Mouse (Mus musculus) hindbrain, postnatal 0 days (tissue): ENCODE measurements around the gene Acaa1a. TPM values are rescaled to one million over a fixed set of nuclear protein-coding genes. Genes with fewer than 3 reads are reported as not detected.

Experiments
- ATAC-seq: fragments of 200-750 bp; cut with Nextera tagmentation; 2 replicates; pipeline ENCODE4 v1.8.0; 2017; ENCODE audit warnings: mild to moderate bottlenecking, moderate TSS enrichment, moderate library complexity
- DNase-seq: peaks from one replicate; pipeline ENCODE4 v3.0.0-alpha.2; 2015; ENCODE audit warnings: low spot score
- H3K27ac ChIP-seq: fragments of 300-500 bp; sonication (generic); 2 replicates; pipeline ENCODE4 v1.5.1; 2014; ENCODE audit warnings: mild to moderate bottlenecking
- H3K27me3 ChIP-seq: fragments of 300-500 bp; sonication (generic); 2 replicates; pipeline ENCODE4 v1.6.1; 2014; ENCODE audit warnings: low read length, mixed read lengths; ENCODE audit not compliant: insufficient read depth
- H3K36me3 ChIP-seq: fragments of 300-500 bp; sonication (generic); 2 replicates; pipeline ENCODE4 v1.6.1; 2014; ENCODE audit warnings: low read length, mixed read lengths; ENCODE audit not compliant: insufficient read depth
- H3K4me1 ChIP-seq: fragments of 300-500 bp; sonication (generic); 2 replicates; pipeline ENCODE4 v1.6.1; 2014; ENCODE audit warnings: antibody characterized with exemption, low read length, mixed read lengths; ENCODE audit not compliant: insufficient read depth
- H3K4me2 ChIP-seq: fragments of 300-500 bp; sonication (generic); 2 replicates; pipeline ENCODE4 v1.6.1; 2014; ENCODE audit warnings: low read depth, mild to moderate bottlenecking, low read length, moderate library complexity, mixed read lengths
- H3K4me3 ChIP-seq: fragments of 300-500 bp; sonication (generic); 2 replicates; pipeline ENCODE4 v1.5.1; 2014; ENCODE audit warnings: low read length
- H3K9ac ChIP-seq: fragments of 300-500 bp; sonication (generic); replicated peaks from 2 replicates; pipeline ENCODE4 v1.6.1; 2014; ENCODE audit warnings: mild to moderate bottlenecking, low read length, moderate library complexity, mixed read lengths
- H3K9me3 ChIP-seq: fragments of 300-500 bp; sonication (generic); 2 replicates; pipeline ENCODE4 v1.6.1; 2016; ENCODE audit warnings: low read length, mixed read lengths
- CTCF ChIP-seq: IDR thresholded peaks from 2 replicates; pipeline ENCODE4 v1.5.1; 2016; ENCODE audit warnings: antibody characterized with exemption, control low read depth, low read depth
- WGBS: fragments of 180-500 bp; shearing (Covaris S2); extraction: QIAGEN DNeasy Blood & Tissue Kit; methylation state at CpG from one replicate; pipeline ENCODE4 v1.1.7; 2014; 5-methylcytosine and 5-hydroxymethylcytosine counted together
- polyA plus RNA-seq: library from polyadenylated mRNA; unstranded; fragments of >200 nt; fragmentation: Nextera tagmentation; extraction: Ambion mirVana; gene quantifications from 2 replicates; pipeline ENCODE4 v1.2.1, GENCODE M21; 2015
- total RNA-seq: library from RNA; depleted of rRNA; stranded (reverse); fragments of >200 nt; gene quantifications from 2 replicates; pipeline ENCODE4 v1.2.3, GENCODE M21; 2014

Gene Acaa1a
- total and polyA plus RNA-seq, 2 experiments from 2014 or later: 91.1 to 180 TPM

DNA sequence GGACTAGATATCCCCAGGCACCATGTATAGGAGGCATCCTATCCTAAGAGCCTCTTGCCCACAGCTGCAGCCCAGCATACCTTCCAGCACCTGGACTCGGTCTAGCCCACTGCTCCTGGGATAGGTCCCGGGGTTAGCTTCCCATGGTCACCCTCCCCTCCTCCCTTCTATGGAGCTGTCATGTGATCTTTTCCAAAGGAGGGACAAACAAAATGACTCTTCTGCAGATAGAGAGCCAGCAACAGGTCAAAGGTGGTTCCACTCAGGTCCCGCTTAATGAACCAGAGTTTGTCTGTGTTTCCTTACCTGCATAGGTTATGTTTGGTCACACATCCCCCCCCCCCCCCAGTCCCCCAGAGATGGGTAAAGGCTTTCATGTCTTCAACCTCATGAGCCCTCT lies 11.1 kb downstream of the Acaa1a start:
- Histone ChIP-seq H3K36me3 (peaks cover 21% of the 10 kb centered on the region), H3K9ac (no peak overlapping the region), H3K27me3 (no peaks in the 10 kb centered on the region), H3K27ac (no peak overlapping the region), H3K4me2 (no peak overlapping the region), H3K4me3 (no peak overlapping the region), H3K4me1 (no peaks in the 10 kb centered on the region), H3K9me3 (no peaks in the 10 kb centered on the region)
- no peak for TF ChIP-seq CTCF
- 80% methylated on average over 3 of the region's 3 CpGs for WGBS
- DNase-seq (no peak), ATAC-seq (no peak)

DNA sequence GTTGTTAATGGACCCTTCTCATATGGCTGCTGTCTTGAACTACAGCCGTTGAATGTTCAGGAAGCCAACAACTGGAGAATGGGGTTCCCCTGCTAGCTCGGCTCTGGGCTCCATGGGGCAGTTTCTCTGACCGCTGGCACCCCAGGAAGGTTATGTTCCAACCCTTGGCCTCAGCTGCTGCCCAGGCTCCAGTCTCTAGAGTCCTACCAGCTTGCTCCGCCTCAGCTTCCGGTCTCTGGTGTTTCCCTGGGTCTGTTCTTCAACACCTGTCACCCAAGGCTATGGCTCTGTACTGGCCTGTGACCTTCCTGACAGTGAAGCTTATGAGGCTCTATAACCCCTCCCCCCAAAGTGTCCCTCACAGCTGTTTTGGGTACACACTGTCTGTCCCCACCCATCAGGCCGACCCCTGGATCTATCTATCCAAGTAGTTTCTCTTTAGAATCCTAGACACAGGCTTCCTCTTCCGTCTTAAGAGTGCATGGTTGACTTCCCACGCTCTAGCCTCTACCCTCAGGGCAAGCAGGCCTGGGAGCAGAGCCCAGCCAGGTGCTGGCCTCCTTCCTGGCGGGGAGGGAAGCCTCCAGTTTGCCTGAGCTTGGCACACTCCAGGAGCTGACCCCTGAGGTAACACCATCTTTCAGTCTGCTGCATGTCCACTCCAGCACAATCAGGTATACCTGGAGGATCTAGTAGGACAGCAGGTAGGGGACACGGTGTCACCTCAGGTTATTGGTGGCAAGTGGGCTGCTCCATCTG lies 11.7 kb downstream of the Acaa1a start:
- H3K27me3 ChIP-seq: no peaks in the 10 kb centered on the region
- no peak for TF ChIP-seq CTCF
- H3K9ac ChIP-seq: no peak overlapping the region
- H3K9me3 ChIP-seq: no peaks in the 10 kb centered on the region
- H3K4me2 ChIP-seq: no peak overlapping the region
- ATAC-seq: no peak
- WGBS: 90% methylated on average over 10 of the region's 10 CpGs
- no peak overlapping the region for H3K4me3 ChIP-seq
- no peak overlapping the region for H3K27ac ChIP-seq
- H3K4me1 ChIP-seq: no peaks in the 10 kb centered on the region
- H3K36me3 ChIP-seq: peaks cover 15% of the 10 kb centered on the region
- no peak for DNase-seq

DNA sequence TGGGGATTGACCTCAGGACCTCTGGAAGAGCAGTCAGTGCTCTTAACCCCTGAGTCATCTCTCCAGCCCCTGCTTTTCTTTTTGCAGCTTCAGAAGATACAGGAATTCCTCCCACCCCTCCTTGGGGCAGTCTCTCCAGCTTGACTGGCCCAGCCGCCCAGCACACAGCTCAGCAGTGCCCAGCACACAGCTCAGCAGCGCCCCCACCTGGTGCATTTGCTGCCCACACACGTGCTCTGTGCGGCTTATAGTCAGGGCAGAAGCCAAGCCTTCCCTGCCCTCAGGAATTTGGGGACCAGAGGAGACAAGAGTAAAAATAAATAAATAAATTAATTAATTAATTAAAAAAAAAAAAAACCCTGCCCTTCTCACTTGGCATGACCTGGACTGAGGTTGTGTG lies 12.6 kb downstream of the Acaa1a start:
- peak; percentile 80 for TF ChIP-seq CTCF
- ATAC-seq (peak; percentile 85), DNase-seq (peak; percentile 81)
- WGBS: 24% methylated on average over 4 of the region's 4 CpGs
- Histone ChIP-seq H3K9ac (no peak overlapping the region), H3K36me3 (peaks cover 14% of the 10 kb centered on the region), H3K4me1 (no peaks in the 10 kb centered on the region), H3K4me3 (no peak overlapping the region), H3K27me3 (no peaks in the 10 kb centered on the region), H3K27ac (no peak overlapping the region), H3K9me3 (no peaks in the 10 kb centered on the region), H3K4me2 (no peak overlapping the region)

DNA sequence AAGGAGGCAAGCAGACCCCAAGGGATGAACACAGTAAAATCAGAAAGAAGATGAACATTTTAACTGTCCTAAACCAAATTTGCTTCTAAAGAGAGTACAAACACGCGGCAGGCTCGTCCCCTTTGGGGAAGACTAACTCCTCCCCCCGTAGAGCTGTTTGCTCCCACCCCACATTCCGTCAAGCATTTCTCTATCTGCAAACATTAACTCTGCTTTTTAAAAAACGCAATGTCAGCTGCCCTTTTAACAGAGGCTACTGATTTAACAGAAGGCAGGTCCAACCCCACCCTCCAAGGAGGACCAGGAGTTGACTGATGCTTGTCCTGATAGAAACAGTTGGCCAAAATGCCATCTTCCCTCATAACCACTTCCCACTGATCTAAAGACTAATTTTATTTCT lies 14.4 kb downstream of the Acaa1a start:
- H3K9me3 ChIP-seq: no peaks in the 10 kb centered on the region
- no peak overlapping the region for H3K27ac ChIP-seq
- WGBS: 76% methylated on average over 6 of the region's 6 CpGs
- peaks cover 6% of the 10 kb centered on the region; the same call in 1 of the 2 replicates for H3K36me3 ChIP-seq
- H3K4me3 ChIP-seq: no peak overlapping the region
- no peak overlapping the region for H3K9ac ChIP-seq
- TF ChIP-seq CTCF: no peak
- no peak overlapping the region for H3K4me2 ChIP-seq
- no peaks in the 10 kb centered on the region for H3K27me3 ChIP-seq
- DNase-seq: no peak
- ATAC-seq: no peak
- no peaks in the 10 kb centered on the region for H3K4me1 ChIP-seq

DNA sequence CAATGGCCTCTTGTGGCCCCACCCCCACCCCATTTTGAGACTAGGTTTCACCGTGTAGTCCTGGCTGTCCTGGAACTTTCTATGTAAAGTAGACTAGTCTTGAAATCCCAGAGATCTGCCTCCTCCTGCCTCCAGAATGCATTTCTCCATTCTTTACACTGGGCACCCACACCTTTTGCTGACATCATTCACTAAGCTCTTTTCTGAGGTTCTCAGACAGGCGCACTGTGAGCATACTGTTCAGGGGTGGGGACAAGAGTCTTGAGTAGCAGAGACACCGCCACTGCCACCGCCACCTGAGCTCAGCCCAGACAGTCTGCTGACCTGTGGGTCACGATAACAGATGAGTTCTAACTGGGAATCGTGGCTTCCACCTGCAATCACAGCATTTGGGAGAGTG lies 16.5 kb downstream of the Acaa1a start:
- Histone ChIP-seq H3K9ac (no peak overlapping the region), H3K4me3 (no peak overlapping the region), H3K9me3 (no peaks in the 10 kb centered on the region), H3K4me2 (no peak overlapping the region), H3K36me3 (no peaks in the 10 kb centered on the region; the same call in 1 of the 2 replicates), H3K4me1 (no peaks in the 10 kb centered on the region), H3K27ac (no peak overlapping the region), H3K27me3 (no peaks in the 10 kb centered on the region)
- no peak for TF ChIP-seq CTCF
- DNase-seq (no peak), ATAC-seq (no peak)
- 81% methylated on average over 6 of the region's 6 CpGs for WGBS

DNA sequence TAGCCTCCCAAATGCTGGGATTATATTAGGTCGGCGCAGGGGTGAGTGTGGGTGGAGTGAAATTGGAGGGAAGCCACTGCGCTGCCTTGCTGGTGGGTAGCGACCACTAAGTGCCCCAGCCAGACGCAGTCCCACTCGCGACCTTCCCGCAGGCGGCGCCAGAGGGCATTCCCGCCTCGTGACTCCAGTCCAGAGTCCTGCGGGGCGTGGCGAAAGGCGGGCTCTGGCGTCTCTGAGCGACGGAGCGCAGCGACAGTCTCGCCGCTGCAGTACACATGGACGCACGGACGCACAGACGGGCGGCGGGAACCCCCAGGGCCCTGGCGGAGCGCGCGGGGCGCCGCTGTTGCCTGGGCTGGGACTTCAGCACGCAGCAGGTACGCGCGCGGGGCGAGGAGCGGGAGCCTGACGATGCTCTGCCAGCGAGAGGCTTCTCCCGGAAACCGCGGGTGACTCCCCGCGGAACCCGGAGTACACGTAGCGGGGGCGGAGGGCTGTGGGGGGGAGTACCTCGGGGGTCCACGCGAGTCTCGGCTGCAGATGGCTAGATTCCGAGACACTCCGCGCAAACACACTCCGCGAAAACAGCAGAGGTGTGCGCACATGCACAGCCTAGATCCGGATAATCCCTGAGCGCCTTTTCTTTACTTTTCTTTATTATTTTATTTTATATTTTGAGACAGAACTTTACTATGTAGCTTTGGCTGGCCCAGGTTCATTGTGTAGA lies 18.0 kb downstream of the Acaa1a start, which contains the start of gene Xylb:
TSS of gene Xylb (plus strand) at position 51 of the 727 bp plus-strand sequence.
- H3K4me3 ChIP-seq: peak within 1 kb of the TSS; percentile 66
- H3K27me3 ChIP-seq: no peaks in the 10 kb centered on the region
- peak within 1 kb of the TSS; percentile 87 for H3K4me2 ChIP-seq
- H3K36me3 ChIP-seq: no peaks in the 10 kb centered on the region
- ATAC-seq (peak; percentile 93), DNase-seq (peak; percentile 94)
- no peak within 1 kb of the TSS for H3K27ac ChIP-seq
- H3K4me1 ChIP-seq: no peaks in the 10 kb centered on the region
- no peaks in the 10 kb centered on the region for H3K9me3 ChIP-seq
- 2% methylated on average over 62 of the region's 65 CpGs for WGBS
- peak within 1 kb of the TSS; percentile 62 for H3K9ac ChIP-seq
- peak; percentile 89 for TF ChIP-seq CTCF

DNA sequence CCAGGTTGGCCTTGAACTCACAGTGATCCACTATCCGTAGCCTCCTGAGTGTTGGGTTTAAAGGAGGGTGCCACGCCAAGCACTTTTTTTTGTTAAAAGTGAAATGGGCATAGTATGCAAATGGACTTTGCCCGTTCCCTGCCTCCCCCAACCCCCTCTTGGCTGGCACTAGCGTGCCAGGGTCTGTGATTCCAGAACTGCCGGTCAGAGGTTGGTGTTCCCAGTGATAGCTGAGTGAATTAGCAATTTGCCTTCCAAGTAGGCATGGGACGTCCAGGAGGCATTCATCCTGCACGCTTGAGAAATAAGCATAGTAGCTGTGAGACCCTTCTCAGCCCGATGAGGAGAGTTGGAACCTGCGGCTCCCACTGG lies 18.6 kb downstream of the Acaa1a start:
- no peak overlapping the region for H3K9ac ChIP-seq
- TF ChIP-seq CTCF: no peak
- no peaks in the 10 kb centered on the region for H3K27me3 ChIP-seq
- no peak for ATAC-seq
- no peaks in the 10 kb centered on the region for H3K9me3 ChIP-seq
- H3K27ac ChIP-seq: no peak overlapping the region
- WGBS: 26% methylated on average over 9 of the region's 9 CpGs
- no peak for DNase-seq
- no peaks in the 10 kb centered on the region for H3K36me3 ChIP-seq
- no peaks in the 10 kb centered on the region for H3K4me1 ChIP-seq
- peak overlapping the region; percentile 87 for H3K4me2 ChIP-seq
- H3K4me3 ChIP-seq: peak overlapping the region; percentile 66
